Mouse (Mus musculus) liver, adult (tissue): ENCODE results near the gene Klf14.

Experiments used
- GATA4 ChIP-seq: IDR thresholded peaks from 2 replicates; pipeline ENCODE4 v1.6.1; 2014; ENCODE audit warnings: mild to moderate bottlenecking, low read length; ENCODE audit not compliant: insufficient replicate concordance

Klf14 gene

GRCm38 (mm10) chr6:30958736-30959540 lies at the start of gene Klf14:
TSS of gene Klf14 (minus strand) at chr6:30959078.
- no peak for TF ChIP-seq GATA4

- no peak for TF ChIP-seq GATA4
Measured at GRCm38 (mm10) chr6:31006111-31006600, 47.3 kb upstream of the Klf14 start.

- no peak for TF ChIP-seq GATA4
Measured at GRCm38 (mm10) chr6:30986393-30986792, 27.5 kb upstream of the Klf14 start.

DNA sequence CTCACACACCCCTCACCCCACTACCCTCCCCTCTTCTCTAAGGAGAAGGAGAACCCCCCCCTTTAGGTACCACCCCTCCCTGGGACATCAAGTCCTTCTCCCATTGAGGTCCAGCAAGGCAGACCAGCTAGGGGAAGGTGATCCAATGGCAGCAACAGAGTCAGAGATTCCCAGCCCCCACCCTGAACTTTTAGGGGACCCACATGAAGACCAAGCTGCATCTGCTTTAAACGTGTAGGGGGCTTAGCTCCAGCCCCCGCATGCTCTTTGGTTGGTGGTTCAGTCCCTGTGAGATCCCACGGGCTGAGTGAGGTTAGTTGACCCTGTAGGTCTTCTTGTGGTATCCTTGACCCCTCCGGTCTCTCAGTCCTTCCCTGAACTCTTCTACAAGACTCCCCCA lies 24.1 kb upstream of the Klf14 start:
- TF ChIP-seq GATA4, result no peak

GRCm38 (mm10) chr6:30982372-30982980 lies 23.6 kb upstream of the Klf14 start:
- no peak for TF ChIP-seq GATA4

GRCm38 (mm10) chr6:30981351-30981750 lies 22.5 kb upstream of the Klf14 start:
- no peak for TF ChIP-seq GATA4

DNA sequence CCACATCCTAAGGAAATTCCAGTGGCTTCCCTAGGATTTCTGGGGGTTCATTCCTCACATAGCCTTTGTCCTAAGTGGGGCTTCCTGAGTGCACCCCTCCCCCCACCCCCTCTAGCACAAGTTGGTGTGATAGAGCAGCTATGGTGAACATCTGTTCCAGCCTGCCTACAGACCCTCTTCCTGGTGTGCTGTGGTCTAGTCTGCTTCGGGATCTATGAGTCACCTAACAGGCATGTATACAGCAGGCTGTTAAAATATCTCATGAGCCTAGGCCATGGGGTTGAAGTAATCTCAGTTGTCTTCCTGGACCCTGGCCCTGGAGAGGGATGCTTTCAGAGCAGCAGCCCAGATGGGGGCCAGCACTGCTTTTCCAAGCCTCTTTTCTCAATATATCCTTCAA lies 19.7 kb upstream of the Klf14 start:
- TF ChIP-seq GATA4, result no peak

- TF ChIP-seq GATA4, result no peak
Measured at GRCm38 (mm10) chr6:30972121-30972520, 13.2 kb upstream of the Klf14 start.

DNA sequence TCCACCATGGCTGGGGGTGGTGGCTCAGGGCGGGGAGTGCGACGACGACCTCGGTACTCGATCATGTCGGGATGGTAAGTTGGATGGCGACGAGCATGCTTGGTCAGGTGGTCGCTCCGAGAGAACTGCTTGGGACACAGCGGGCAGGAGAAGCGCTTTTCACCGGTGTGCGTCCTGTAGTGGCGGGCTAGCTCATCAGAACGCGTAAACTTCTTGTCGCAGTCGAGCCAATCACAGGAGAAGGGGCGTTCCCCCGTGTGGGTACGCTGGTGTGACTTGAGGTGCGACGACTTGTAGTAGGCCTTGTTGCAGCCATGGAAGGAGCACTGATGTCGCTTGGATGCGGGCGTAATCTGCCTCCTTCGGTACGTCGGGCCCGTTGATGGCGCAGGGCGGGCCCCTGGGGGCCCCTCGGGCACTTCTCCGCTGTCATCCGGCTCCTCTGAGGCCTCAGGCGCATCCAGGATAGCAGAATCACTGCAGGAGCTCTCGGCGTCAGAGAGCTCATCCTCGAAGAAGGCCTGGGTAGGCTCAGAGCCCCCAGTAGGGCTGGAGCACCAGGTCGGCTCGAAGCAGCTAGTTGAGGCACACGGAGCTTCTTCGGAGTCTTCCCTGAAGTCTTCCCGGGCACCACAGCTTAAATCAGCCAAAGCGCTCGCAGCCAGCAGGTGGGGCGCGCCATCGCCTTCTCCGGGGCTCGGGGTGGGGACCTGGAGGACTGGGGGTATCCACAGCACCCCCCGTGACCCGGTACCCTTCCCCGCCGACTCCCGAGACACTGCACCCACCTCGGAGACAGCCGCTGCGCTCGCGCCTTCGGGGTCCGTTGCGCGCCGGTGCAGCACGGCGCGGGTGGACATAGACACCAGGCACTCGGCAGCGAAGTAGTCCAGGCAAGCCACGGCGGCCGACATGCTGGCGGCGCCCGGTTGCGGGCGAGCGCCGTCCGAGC lies 818 bp downstream of the Klf14 start:
- TF ChIP-seq GATA4, result no peak

DNA sequence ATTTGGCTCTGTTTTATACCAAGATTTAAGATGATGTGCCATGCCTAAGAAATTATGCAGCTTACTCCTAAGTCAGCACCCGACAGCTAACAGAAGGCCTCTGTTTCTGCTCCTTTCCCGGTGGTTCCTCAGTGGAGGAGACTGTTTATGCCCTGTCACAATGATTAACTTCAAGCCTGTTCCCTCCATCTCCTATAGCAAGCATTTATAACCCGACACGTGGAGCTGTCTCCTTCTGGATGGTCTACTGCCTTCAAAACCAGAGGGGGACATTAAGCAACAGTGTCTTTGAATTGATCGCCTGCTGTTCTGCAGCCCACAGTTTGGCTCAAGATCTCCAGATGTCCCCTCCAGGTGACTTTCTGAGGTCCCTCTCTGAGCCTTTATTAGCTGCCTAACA lies 19.6 kb downstream of the Klf14 start:
- TF ChIP-seq GATA4, result no peak

GRCm38 (mm10) chr6:30922821-30923220 lies 36.1 kb downstream of the Klf14 start:
- no peak for TF ChIP-seq GATA4

DNA sequence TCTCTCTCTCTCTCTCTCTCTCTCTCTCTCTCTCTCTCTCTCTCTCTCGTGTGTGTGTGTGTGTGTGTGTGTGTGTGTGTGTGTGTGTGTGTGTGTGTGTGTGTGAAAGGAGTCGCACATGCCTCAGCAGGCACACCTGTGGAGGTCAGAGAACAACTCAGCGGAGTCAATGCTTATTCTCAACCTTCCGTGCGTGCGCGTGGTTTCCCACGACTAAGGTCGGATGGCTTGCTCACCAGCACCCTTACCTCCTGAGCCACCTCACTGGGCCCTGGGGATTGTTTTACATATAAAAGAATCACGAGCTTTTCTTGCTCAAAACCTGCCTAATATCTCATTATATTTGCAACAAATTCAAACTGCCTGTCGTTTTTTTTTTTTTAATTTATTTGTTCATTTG lies 37.1 kb downstream of the Klf14 start:
- TF ChIP-seq GATA4, result no peak

GRCm38 (mm10) chr6:30920834-30921675 lies 37.8 kb downstream of the Klf14 start:
- no peak for TF ChIP-seq GATA4

GRCm38 (mm10) chr6:30915473-30915872 lies 43.4 kb downstream of the Klf14 start, which contains the start of gene Tsga13:
TSS of gene Tsga13 (minus strand) at chr6:30915573.
- TF ChIP-seq GATA4, result no peak
